Mouse (Mus musculus) G1E (cell line): ENCODE measurements around the gene Olfr1508. TPM values are rescaled to one million over a fixed set of nuclear protein-coding genes. Genes with fewer than 3 reads are reported as not detected.
"Not testable (repeated sequence)": the region's sequence is repeated elsewhere in the genome, so short reads cannot be mapped to it uniquely, and the experiment has no call there.

Experiments used
- ATAC-seq: 2 replicates; pipeline ENCODE4 v1.8.0; 2016; ENCODE audit warnings: mild to moderate bottlenecking; ENCODE audit not compliant: insufficient number of reproducible peaks, poor library complexity, low FRiP score, severe bottlenecking; ENCODE audit errors: extremely low read depth
- DNase-seq: peaks from one replicate; pipeline ENCODE4 v3.0.0; 2012; ENCODE audit warnings: low spot score
- H3K27me3 ChIP-seq: 2 replicates; pipeline ENCODE4 v1.6.1; 2012; ENCODE audit warnings: mild to moderate bottlenecking, low read length, inconsistent platforms; ENCODE audit not compliant: insufficient read depth
- H3K36me3 ChIP-seq: replicated peaks from 2 replicates; pipeline ENCODE3; 2012; ENCODE audit warnings: mild to moderate bottlenecking, inconsistent platforms
- H3K4me1 ChIP-seq: 2 replicates; pipeline ENCODE4 v1.6.1; 2012; ENCODE audit warnings: low read depth, low read length, inconsistent platforms, mixed read lengths; ENCODE audit not compliant: insufficient read depth
- H3K4me3 ChIP-seq: 2 replicates; pipeline ENCODE4 v1.5.1; 2012; ENCODE audit warnings: low read depth, mild to moderate bottlenecking, inconsistent platforms, low read length, moderate library complexity, mixed read lengths
- H3K9me3 ChIP-seq: replicated peaks from 2 replicates; pipeline ENCODE4 v1.6.1; 2012; ENCODE audit warnings: inconsistent platforms
- CTCF ChIP-seq: IDR thresholded peaks from 2 replicates; pipeline ENCODE4 v1.5.1; 2012; ENCODE audit warnings: low read depth, low read length, inconsistent platforms, mixed read lengths
- GATA1 ChIP-seq: IDR thresholded peaks from 2 replicates; pipeline ENCODE4 v1.6.1; 2012; ENCODE audit warnings: borderline replicate concordance, low read length, inconsistent platforms, mixed read lengths
- GATA2 ChIP-seq: IDR thresholded peaks from 2 replicates; pipeline ENCODE4 v1.6.1; 2012; ENCODE audit warnings: low read depth, low read length, inconsistent platforms, borderline replicate concordance
- POLR2AphosphoS5 ChIP-seq: IDR thresholded peaks from 2 replicates; pipeline ENCODE4 v1.6.1; 2012; ENCODE audit warnings: low read depth, low read length, inconsistent platforms; ENCODE audit not compliant: insufficient replicate concordance
- TAL1 ChIP-seq: conservative IDR thresholded peaks from 2 replicates; pipeline ENCODE4 v1.6.1; 2012; ENCODE audit warnings: low read depth, low read length, inconsistent platforms, mixed read lengths
- polyA plus RNA-seq: library from polyadenylated mRNA; stranded (reverse); fragments of >175 nt; gene quantifications from 2 replicates; pipeline ENCODE4 v1.2.3, GENCODE M21; 2012
- total RNA-seq, 2 experiments: library from RNA; stranded (forward) in 1 of 2; stranded (reverse) in 1 of 2; fragments of 200-1000 nt in 1 of 2; fragments of >200 nt in 1 of 2; fragmentation: Nextera tagmentation in 1 of 2; gene quantifications; 2 replicates each; pipeline ENCODE4 v1.2.3; 2014 to 2017

Olfr1508 gene
- total and polyA plus RNA-seq, 3 experiments, result 0.27 TPM; not detected in 2

DNA sequence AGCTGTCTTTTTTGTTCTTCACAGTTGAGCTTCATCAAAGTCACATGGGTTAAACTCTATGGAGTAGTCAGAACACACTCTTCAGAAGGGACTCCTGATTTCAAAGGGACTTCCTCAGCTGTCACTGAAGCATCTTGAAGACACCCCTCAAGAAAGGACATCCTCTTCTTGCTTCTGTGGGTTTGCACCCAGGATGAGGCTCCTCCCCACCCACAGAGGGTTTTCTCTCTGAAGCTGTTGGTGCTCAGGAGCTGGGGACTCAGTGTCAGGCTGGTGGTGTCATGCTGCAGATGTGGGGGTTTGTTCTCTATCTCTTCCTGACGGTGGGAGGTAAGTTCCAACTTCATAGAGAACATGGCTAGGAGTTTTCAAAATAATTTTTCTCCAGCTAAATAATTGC is 39.6 kb downstream of the Olfr1508 start:
- DNase-seq (no peak), ATAC-seq (no peak)
- Histone ChIP-seq H3K4me3 (no peak overlapping the region), H3K9me3 (no peaks in the 10 kb centered on the region), H3K27me3 (peaks cover 2% of the 10 kb centered on the region; the same call in 1 of the 2 replicates), H3K36me3 (no peaks in the 10 kb centered on the region), H3K4me1 (no peaks in the 10 kb centered on the region)
- TF ChIP-seq CTCF, result no peak
- TF ChIP-seq GATA1, result no peak
- TF ChIP-seq POLR2AphosphoS5, result no peak
- TF ChIP-seq TAL1, result no peak
- no peak for TF ChIP-seq GATA2

DNA sequence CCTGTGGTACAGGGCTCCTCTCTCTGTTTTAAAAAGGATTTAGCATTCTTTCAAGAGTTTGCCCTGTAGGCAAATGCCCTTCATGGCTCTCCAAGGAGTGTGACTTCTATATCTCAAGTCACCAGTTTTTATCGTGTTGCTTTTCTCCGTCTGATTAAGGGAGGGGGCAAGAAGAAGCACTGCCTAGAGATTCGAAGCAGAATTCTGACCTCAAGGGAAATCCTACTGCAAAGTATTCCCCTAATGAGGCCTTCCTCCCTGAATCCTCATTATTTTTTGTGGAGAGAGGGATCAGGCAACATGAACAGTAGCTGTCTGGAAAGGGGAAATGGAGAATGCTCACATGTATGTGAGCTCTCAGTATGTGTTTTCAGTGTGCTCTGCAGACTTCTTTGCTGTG is 53.0 kb downstream of the Olfr1508 start, which contains the start of gene Olfr1510:
Gene Olfr1510 (minus strand): TSS at position 101 of the 400 bp plus-strand sequence.
- no peak for TF ChIP-seq CTCF
- TF ChIP-seq GATA1, result no peak
- TF ChIP-seq TAL1, result no peak
- TF ChIP-seq GATA2, result no peak
- no peak for TF ChIP-seq POLR2AphosphoS5
- no peaks in the 10 kb centered on the region for H3K36me3 ChIP-seq
- H3K9me3 ChIP-seq, result no peaks in the 10 kb centered on the region
- ATAC-seq (no peak), DNase-seq (no peak)
- no peak within 1 kb of the TSS for H3K4me3 ChIP-seq
- no peaks in the 10 kb centered on the region for H3K4me1 ChIP-seq
- no peaks in the 10 kb centered on the region for H3K27me3 ChIP-seq

DNA sequence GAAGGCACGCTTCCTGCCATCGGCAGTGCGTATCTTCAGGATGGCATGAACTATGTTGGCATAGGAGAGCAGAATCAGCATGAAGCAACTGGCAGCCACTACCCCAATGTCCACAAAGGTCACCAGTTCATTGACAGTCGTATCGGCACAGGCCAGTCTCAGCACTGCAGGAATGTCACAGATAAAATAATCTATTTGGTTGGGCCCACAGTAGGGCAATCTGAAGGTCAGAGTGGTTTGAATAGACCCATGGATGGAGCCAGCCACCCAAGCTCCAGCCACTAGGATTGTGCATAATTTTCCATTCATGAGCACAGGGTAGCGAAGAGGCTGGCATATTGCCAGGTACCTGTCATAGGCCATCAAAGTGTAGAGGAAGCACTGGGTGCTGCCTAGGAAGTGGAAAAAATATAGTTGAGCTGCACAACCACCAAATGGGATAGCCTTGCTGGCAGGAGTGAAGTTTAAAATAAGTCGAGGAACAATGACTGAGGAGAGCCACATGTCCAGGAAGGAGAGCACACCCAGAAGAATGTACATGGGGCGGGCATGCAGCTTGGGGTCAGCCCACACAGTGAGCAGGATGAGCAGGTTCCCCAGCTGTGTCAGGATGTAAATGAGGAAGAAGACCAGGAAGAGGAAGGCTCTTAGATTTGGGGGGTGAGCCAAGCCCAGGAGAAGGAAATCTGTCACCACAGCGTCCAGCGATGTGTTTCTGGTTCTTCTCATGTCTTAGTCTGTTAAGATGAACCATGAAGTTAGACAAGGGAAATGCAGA is 57.0 kb downstream of the Olfr1508 start:
- H3K36me3 ChIP-seq, H3K9me3 ChIP-seq, H3K4me3 ChIP-seq, DNase-seq, ATAC-seq, H3K27me3 ChIP-seq, H3K4me1 ChIP-seq: not testable (repeated sequence)

Other genes starting within 250 kb of the Olfr1508 start
- 222 and 247 TPM in 2 replicates for gene Chd8, start 209.7 kb downstream of the Olfr1508 start, total RNA-seq (2014; fragmentation: Nextera tagmentation)
- 57.6 and 78.7 TPM in 2 replicates for gene Chd8, start 209.7 kb downstream of the Olfr1508 start, total RNA-seq (2017)
- 16.0 and 22.6 TPM in 2 replicates for gene Chd8, start 209.7 kb downstream of the Olfr1508 start, polyA plus RNA-seq
- gene Tox4, start 188.3 kb downstream of the Olfr1508 start, total RNA-seq (2014; fragmentation: Nextera tagmentation), result 42.4 and 49.2 TPM in 2 replicates
- 42.9 and 43.0 TPM in 2 replicates for gene Tox4, start 188.3 kb downstream of the Olfr1508 start, total RNA-seq (2017)
- gene Tox4, start 188.3 kb downstream of the Olfr1508 start, polyA plus RNA-seq, result 33.1 and 37.2 TPM in 2 replicates
- gene Rab2b, start 187.9 kb downstream of the Olfr1508 start, total RNA-seq (2014; fragmentation: Nextera tagmentation), result 31.2 and 33.2 TPM in 2 replicates
- 13.8 and 14.9 TPM in 2 replicates for gene Rab2b, start 187.9 kb downstream of the Olfr1508 start, total RNA-seq (2017)
- gene Rab2b, start 187.9 kb downstream of the Olfr1508 start, polyA plus RNA-seq, result 0.62 and 0.91 TPM in 2 replicates
- 71.6 and 74.2 TPM in 2 replicates for gene Mettl3, start 162.4 kb downstream of the Olfr1508 start, total RNA-seq (2014; fragmentation: Nextera tagmentation)
- gene Mettl3, start 162.4 kb downstream of the Olfr1508 start, total RNA-seq (2017), result 95.9 and 98.6 TPM in 2 replicates
- gene Mettl3, start 162.4 kb downstream of the Olfr1508 start, polyA plus RNA-seq, result 10.4 and 16.5 TPM in 2 replicates
- 7.8 TPM in 2 replicates for gene Sall2, start 138.7 kb downstream of the Olfr1508 start, total RNA-seq (2014; fragmentation: Nextera tagmentation)
- gene Sall2, start 138.7 kb downstream of the Olfr1508 start, total RNA-seq (2017), result 2.3 and 2.8 TPM in 2 replicates
- gene Sall2, start 138.7 kb downstream of the Olfr1508 start, polyA plus RNA-seq, result 4.7 and 5.2 TPM in 2 replicates
- not detected in 2 replicates for gene Olfr1513, start 111.1 kb downstream of the Olfr1508 start, total RNA-seq (2014; fragmentation: Nextera tagmentation)
- gene Olfr1513, start 111.1 kb downstream of the Olfr1508 start, total RNA-seq (2017), result 0.05 and 0.06 TPM in 2 replicates
- not detected in 2 replicates for gene Olfr1513, start 111.1 kb downstream of the Olfr1508 start, polyA plus RNA-seq
- not detected in 2 replicates for gene Olfr1512, start 88.3 kb downstream of the Olfr1508 start, total RNA-seq (2014; fragmentation: Nextera tagmentation)
- 0.22 TPM in 1 of 2 replicates, not detected in the other for gene Olfr1512, start 88.3 kb downstream of the Olfr1508 start, total RNA-seq (2017)
- gene Olfr1512, start 88.3 kb downstream of the Olfr1508 start, polyA plus RNA-seq, result not detected in 2 replicates
- gene Olfr1511, start 70.1 kb downstream of the Olfr1508 start, total RNA-seq (2014; fragmentation: Nextera tagmentation), result not detected in 2 replicates
- gene Olfr1511, start 70.1 kb downstream of the Olfr1508 start, total RNA-seq (2017), result not detected in 2 replicates
- not detected in 2 replicates for gene Olfr1511, start 70.1 kb downstream of the Olfr1508 start, polyA plus RNA-seq
- gene Olfr1510, start 53.1 kb downstream of the Olfr1508 start, total RNA-seq (2014; fragmentation: Nextera tagmentation), result not detected in 2 replicates
- 0.23 and 0.27 TPM in 2 replicates for gene Olfr1510, start 53.1 kb downstream of the Olfr1508 start, total RNA-seq (2017)
- not detected in 2 replicates for gene Olfr1510, start 53.1 kb downstream of the Olfr1508 start, polyA plus RNA-seq
- gene Olfr1509, start 24.5 kb downstream of the Olfr1508 start, total RNA-seq (2014; fragmentation: Nextera tagmentation), result not detected in 2 replicates
- gene Olfr1509, start 24.5 kb downstream of the Olfr1508 start, total RNA-seq (2017), result 0.17 and 0.87 TPM in 2 replicates
- gene Olfr1509, start 24.5 kb downstream of the Olfr1508 start, polyA plus RNA-seq, result not detected in 2 replicates
- gene Olfr1507, start 28.3 kb upstream of the Olfr1508 start, total RNA-seq (2014; fragmentation: Nextera tagmentation), result not detected in 2 replicates
- 0.16 and 0.35 TPM in 2 replicates for gene Olfr1507, start 28.3 kb upstream of the Olfr1508 start, total RNA-seq (2017)
- not detected in 2 replicates for gene Olfr1507, start 28.3 kb upstream of the Olfr1508 start, polyA plus RNA-seq